33 mouse cellular contexts compared by ENCODE assay signal in the genomic region with DNA sequence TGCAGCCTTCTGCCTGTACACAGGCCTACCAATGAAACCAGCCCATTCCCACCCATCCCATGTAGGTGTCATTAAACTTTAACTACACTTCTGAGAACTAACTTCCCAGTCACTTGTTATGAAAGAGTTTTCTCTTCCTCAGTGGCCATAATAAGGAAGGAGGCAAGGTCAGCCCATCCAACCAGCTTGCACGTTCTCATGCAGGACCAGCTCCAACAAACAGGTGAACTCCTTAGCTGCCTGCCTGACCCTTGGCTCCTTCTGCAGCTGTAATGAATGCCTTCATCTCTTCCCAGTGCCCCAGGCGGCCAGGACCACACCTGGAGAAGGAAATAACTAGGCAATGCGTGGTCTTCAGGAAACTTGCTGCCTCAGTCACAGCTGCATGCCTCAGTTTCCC. TPM values are rescaled to one million over a fixed set of nuclear protein-coding genes. Genes with fewer than 3 reads are reported as not detected.
DNase-seq lines count a peak whose midpoint lies in the region; ATAC-seq and TF ChIP-seq lines count a peak whose summit lies in the region.
"Had no signal": no experiment of that assay in that cellular context is flagged by ENCODE, and none has a peak within 500 bp of the region (broad histone marks: within the 10 kb centered on the region; RNA-seq: fewer than 3 reads in every experiment).

No protein-coding gene starts in this region.

- WGBS in intestine, embryonic 15.5 days, result 41% methylated on average over 3 of the region's 3 CpGs
- 25% methylated on average over 3 of the region's 3 CpGs for WGBS in intestine, postnatal 0 days
- WGBS in kidney, embryonic 15.5 days, result 67% methylated on average over 3 of the region's 3 CpGs
- WGBS in intestine, embryonic 16.5 days, result 47% methylated on average over 3 of the region's 3 CpGs
- 17% methylated on average over 3 of the region's 3 CpGs for WGBS in small intestine, adult 2 months

- no peak overlapping the region for H3K4me2 ChIP-seq in intestine, embryonic 15.5 days (replicated peaks)
- H3K4me2 ChIP-seq in intestine, postnatal 0 days (replicated peaks; ENCODE audit: low read depth), result no peak overlapping the region
- no peak overlapping the region for H3K4me2 ChIP-seq in kidney, embryonic 15.5 days
- H3K4me2 ChIP-seq in intestine, embryonic 16.5 days (ENCODE audit: low read depth, low read length), result no peak overlapping the region
- H3K4me2 ChIP-seq: forebrain, embryonic 13.5 days; hindbrain, embryonic 15.5 days had no signal

- TF ChIP-seq POLR2A in small intestine, adult 2 months (IDR thresholded peaks at IDR 0.05; ENCODE audit: low read depth, low read length), result no peak

- no peaks in the 10 kb centered on the region for H3K36me3 ChIP-seq in intestine, embryonic 15.5 days
- no peaks in the 10 kb centered on the region for H3K36me3 ChIP-seq in intestine, postnatal 0 days (ENCODE audit: control insufficient read depth, insufficient read depth)
- H3K36me3 ChIP-seq in kidney, embryonic 15.5 days, result no peaks in the 10 kb centered on the region
- no peaks in the 10 kb centered on the region for H3K36me3 ChIP-seq in intestine, embryonic 16.5 days (ENCODE audit: control insufficient read depth, insufficient read depth, low read length)
- H3K36me3 ChIP-seq in small intestine, adult 2 months (ENCODE audit: control insufficient read depth, insufficient read depth, low read length), result no peaks in the 10 kb centered on the region
- H3K36me3 ChIP-seq: hindbrain, embryonic 10.5 days; hindbrain, embryonic 15.5 days had no signal

- H3K27ac ChIP-seq in intestine, embryonic 15.5 days, result no peak overlapping the region
- no peak overlapping the region for H3K27ac ChIP-seq in intestine, postnatal 0 days (ENCODE audit: low read depth, low read length)
- H3K27ac ChIP-seq in kidney, embryonic 15.5 days, result no peak overlapping the region
- H3K27ac ChIP-seq in intestine, embryonic 16.5 days (ENCODE audit: low read length), result no peak overlapping the region
- H3K27ac ChIP-seq in small intestine, adult 2 months (ENCODE audit: insufficient read depth, low read depth, low read length), result peak overlapping the region; percentile 46
- H3K27ac ChIP-seq: forebrain, embryonic 13.5 days; hindbrain, embryonic 15.5 days; layer of hippocampus, adult 2 months; liver, embryonic 14.5 days; macrophage had no signal

- no peaks in the 10 kb centered on the region for H3K9me3 ChIP-seq in intestine, embryonic 15.5 days
- no peaks in the 10 kb centered on the region for H3K9me3 ChIP-seq in intestine, postnatal 0 days (ENCODE audit: control insufficient read depth)
- no peaks in the 10 kb centered on the region for H3K9me3 ChIP-seq in kidney, embryonic 15.5 days (replicated peaks)
- H3K9me3 ChIP-seq in intestine, embryonic 16.5 days (ENCODE audit: control insufficient read depth, low read length), result no peaks in the 10 kb centered on the region
- H3K9me3 ChIP-seq: forebrain, embryonic 13.5 days; hindbrain, embryonic 10.5 days; hindbrain, embryonic 15.5 days had no signal

- peak; percentile 15; the same call in 1 of the 2 replicates for ATAC-seq in intestine, embryonic 15.5 days
- ATAC-seq in intestine, postnatal 0 days, result no peak
- ATAC-seq in kidney, embryonic 15.5 days (replicated peaks; ENCODE audit: low FRiP score), result no peak
- peak; percentile 40 for ATAC-seq in intestine, embryonic 16.5 days
- ATAC-seq: forebrain, embryonic 13.5 days; inflammation-experienced regulatory T-cells, adult 6 months had no signal

- H3K4me3 ChIP-seq in intestine, embryonic 15.5 days (replicated peaks), result no peak overlapping the region
- no peak overlapping the region for H3K4me3 ChIP-seq in intestine, postnatal 0 days (ENCODE audit: low read depth, low read length)
- H3K4me3 ChIP-seq in kidney, embryonic 15.5 days (replicated peaks), result no peak overlapping the region
- no peak overlapping the region for H3K4me3 ChIP-seq in intestine, embryonic 16.5 days (ENCODE audit: low read length)
- no peak overlapping the region for H3K4me3 ChIP-seq in small intestine, adult 2 months (ENCODE audit: low read depth, low read length)
- H3K4me3 ChIP-seq: forebrain, embryonic 13.5 days; hindbrain, embryonic 15.5 days; layer of hippocampus, adult 2 months had no signal

- no peaks in the 10 kb centered on the region for H3K4me1 ChIP-seq in intestine, embryonic 15.5 days (replicated peaks)
- H3K4me1 ChIP-seq in intestine, postnatal 0 days (replicated peaks; ENCODE audit: control insufficient read depth, insufficient read depth, low read length), result no peaks in the 10 kb centered on the region; the same call in 1 of the 2 replicates
- peaks cover 4% of the 10 kb centered on the region; the same call in 1 of the 2 replicates for H3K4me1 ChIP-seq in kidney, embryonic 15.5 days
- no peaks in the 10 kb centered on the region for H3K4me1 ChIP-seq in intestine, embryonic 16.5 days (ENCODE audit: control insufficient read depth, insufficient read depth, low read length)
- H3K4me1 ChIP-seq in small intestine, adult 2 months (ENCODE audit: control insufficient read depth, insufficient read depth, insufficient read length, low read length), result peaks cover 32% of the 10 kb centered on the region

- DNase-seq in kidney, adult 9 months, result peak; percentile 76
- DNase-seq in left cerebral cortex, postnatal 14 days (ENCODE audit: low spot score in 2 of 2), result no peak
- no peak for DNase-seq in left cerebral cortex, adult 18-20 months (ENCODE audit: low spot score in 2 of 2)
- DNase-seq: adrenal gland, postnatal 25 days; cerebellum, adult 18-20 months; cerebellum, postnatal 25 days; gastrocnemius, postnatal 14 days; heart, postnatal 14 days; liver; lung, adult 2 months; lung, postnatal 10 days; midbrain, embryonic 14.5 days; right cerebral cortex, postnatal 25 days; spleen, adult 18-20 months; thymus, adult 2 months; thymus, postnatal 36 days had no signal

- H3K9ac ChIP-seq in intestine, embryonic 15.5 days, result no peak overlapping the region
- H3K9ac ChIP-seq in intestine, postnatal 0 days (ENCODE audit: low read depth, low read length), result no peak overlapping the region
- H3K9ac ChIP-seq in kidney, embryonic 15.5 days, result no peak overlapping the region
- H3K9ac ChIP-seq in intestine, embryonic 16.5 days (ENCODE audit: low read depth, low read length), result no peak overlapping the region
- H3K9ac ChIP-seq: forebrain, embryonic 13.5 days; hindbrain, embryonic 15.5 days; liver, embryonic 14.5 days had no signal

- intact Hi-C loops in left cerebral cortex, postnatal 14 days (cut with DNase I), result no loop called here

- H3K27me3 ChIP-seq in intestine, embryonic 15.5 days (replicated peaks), result peaks cover 7% of the 10 kb centered on the region; the same call in 1 of the 2 replicates
- H3K27me3 ChIP-seq in intestine, postnatal 0 days (replicated peaks; ENCODE audit: control insufficient read depth, insufficient read depth, low read length), result peaks cover 13% of the 10 kb centered on the region
- peaks cover 27% of the 10 kb centered on the region for H3K27me3 ChIP-seq in kidney, embryonic 15.5 days
- H3K27me3 ChIP-seq in intestine, embryonic 16.5 days (replicated peaks; ENCODE audit: control insufficient read depth, insufficient read depth, low read length), result peaks cover 4% of the 10 kb centered on the region; the same call in 1 of the 2 replicates
- no peaks in the 10 kb centered on the region for H3K27me3 ChIP-seq in small intestine, adult 2 months (ENCODE audit: control insufficient read depth, insufficient read depth, low read length)
- H3K27me3 ChIP-seq: forebrain, embryonic 13.5 days had no signal

- no peak for TF ChIP-seq CTCF in intestine, postnatal 0 days (IDR thresholded peaks at IDR 0.05; ENCODE audit: low read depth)
- no peak for TF ChIP-seq CTCF in small intestine, adult 2 months (IDR thresholded peaks at IDR 0.05; ENCODE audit: extremely low read depth, insufficient read length, insufficient replicate concordance, low read depth, low read length)

RNA-seq across cellular contexts. Expression of gene Car4, which starts 11.7 kb away (rescaled TPM):
- polyA plus RNA-seq in intestine, embryonic 15.5 days (2015; fragmentation: Nextera tagmentation; extraction: Ambion mirVana), result 0.21 and 0.45 TPM in 2 replicates
- polyA plus RNA-seq in intestine, postnatal 0 days (2015; fragmentation: Nextera tagmentation; extraction: Ambion mirVana), result 0.33 and 0.64 TPM in 2 replicates
- polyA plus RNA-seq in kidney, embryonic 15.5 days (2015; fragmentation: Nextera tagmentation; extraction: Ambion mirVana), result 66.2 and 71.2 TPM in 2 replicates
- polyA plus RNA-seq in intestine, embryonic 16.5 days (2015; fragmentation: Nextera tagmentation; extraction: Ambion mirVana), result 0.15 and 0.32 TPM in 2 replicates
- 13.9 and 46.7 TPM in 2 replicates for polyA plus RNA-seq in small intestine, adult 2 months (2012; rRNA removed)
- 10 to 100 TPM; 75.6 to 99.5 TPM for total RNA-seq in left cerebral cortex, postnatal 14 days (2021)
- total RNA-seq in left cerebral cortex, adult 18-20 months (2021), result 10 to 100 TPM; 58.5 to 66.3 TPM
- total RNA-seq: CH12.LX; granulocyte monocyte progenitor cell, adult 5-6 weeks; megakaryocyte-erythroid progenitor cell, adult 5-6 weeks; neutrophil, adult 5-6 weeks had no signal
- polyA plus RNA-seq: C2C12; inflammation-experienced regulatory T-cells, adult 6 months; macrophage had no signal

RNA-seq across cellular contexts. Expression of gene Znhit3, which starts 29.7 kb away (rescaled TPM):
- 51.6 and 57.1 TPM in 2 replicates for polyA plus RNA-seq in intestine, embryonic 15.5 days (2015; fragmentation: Nextera tagmentation; extraction: Ambion mirVana)
- 22.6 and 23.5 TPM in 2 replicates for polyA plus RNA-seq in intestine, postnatal 0 days (2015; fragmentation: Nextera tagmentation; extraction: Ambion mirVana)
- 60.0 and 65.0 TPM in 2 replicates for polyA plus RNA-seq in kidney, embryonic 15.5 days (2015; fragmentation: Nextera tagmentation; extraction: Ambion mirVana)
- 43.6 and 49.6 TPM in 2 replicates for polyA plus RNA-seq in intestine, embryonic 16.5 days (2015; fragmentation: Nextera tagmentation; extraction: Ambion mirVana)
- 3.3 and 4.3 TPM in 2 replicates for polyA plus RNA-seq in small intestine, adult 2 months (2012; rRNA removed)
- total RNA-seq in left cerebral cortex, postnatal 14 days (2021), result 10 to 100 TPM; 28.0 to 34.8 TPM
- 10 to 100 TPM; 32.0 to 32.8 TPM for total RNA-seq in left cerebral cortex, adult 18-20 months (2021)

Comparison
In these comparisons a context has a peak if more than half of its experiments do, and no peak if none do; other contexts are left out.
1. ATAC-seq: peak in intestine, embryonic 15.5 days (single experiment) and intestine, embryonic 16.5 days (single experiment); none in intestine, postnatal 0 days (single experiment) and kidney, embryonic 15.5 days (single experiment).